Mouse (Mus musculus) myocyte (in vitro differentiated cells): Measurements from ENCODE around the gene Adcy9.

Source experiments
- CEBPB ChIP-seq: IDR thresholded peaks from 2 replicates; pipeline ENCODE4 v1.6.1; 2011; ENCODE audit warnings: mild to moderate bottlenecking, moderate library complexity; ENCODE audit not compliant: poor library complexity, insufficient read depth, severe bottlenecking
- MAX ChIP-seq: IDR thresholded peaks from one replicate; pipeline ENCODE4 v1.6.1; 2011; ENCODE audit warnings: low read depth, mild to moderate bottlenecking, control low read depth
- MYOG ChIP-seq, 3 experiments: IDR thresholded peaks; one replicate each; pipeline ENCODE4 v1.6.1; 2011; ENCODE audit warnings: control low read depth in 2 of 3, low read depth in 2 of 3, mild to moderate bottlenecking in 2 of 3; ENCODE audit not compliant: insufficient read length in 2 of 3, control insufficient read depth in 1 of 3, insufficient read depth in 1 of 3
- POLR2A ChIP-seq: IDR thresholded peaks from one replicate; pipeline ENCODE4 v1.6.1; 2011; ENCODE audit warnings: low read depth, mild to moderate bottlenecking, control low read depth, moderate library complexity; ENCODE audit not compliant: insufficient read length
- USF1 ChIP-seq: IDR thresholded peaks from one replicate; pipeline ENCODE4 v1.6.1; 2011; ENCODE audit warnings: low read depth, mild to moderate bottlenecking, control low read depth, moderate library complexity

- TF ChIP-seq MAX (no peak), POLR2A (no peak), CEBPB (no peak), USF1 (no peak), MYOG (IDR thresholded peaks at IDR 0.05; ENCODE audit: control insufficient read depth in 1 of 3, insufficient read depth in 1 of 3, insufficient read length in 2 of 3, low read depth in 2 of 3) (no peak)
Measured at GRCm38 (mm10) chr16:4413988-4414880, 6.1 kb downstream of the Adcy9 start.
